In the genomic region with DNA sequence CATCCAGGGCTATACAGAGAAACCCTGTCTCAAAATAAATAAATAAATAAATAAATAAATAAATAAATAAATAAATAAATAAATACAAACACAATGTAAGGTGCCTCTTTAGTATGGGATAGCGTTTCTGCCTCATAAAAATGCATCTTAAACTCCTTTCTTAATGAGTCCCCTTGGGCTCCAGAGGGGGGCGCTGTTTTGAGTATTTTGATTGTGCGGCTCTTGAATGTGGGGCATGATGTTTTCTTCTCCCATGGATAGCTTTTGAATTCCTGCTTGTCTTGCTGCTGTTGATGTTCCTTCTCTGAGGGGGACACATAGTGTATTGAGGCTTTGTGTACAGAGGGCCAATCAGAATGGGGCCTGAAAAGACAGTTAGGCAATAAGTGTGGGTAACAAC, we compare ENCODE assay signal across 17 mouse cellular contexts. TPM values are rescaled to one million over a fixed set of nuclear protein-coding genes. Genes with fewer than 3 reads are reported as not detected.
DNase-seq lines count a peak whose midpoint lies in the region; ATAC-seq and TF ChIP-seq lines count a peak whose summit lies in the region.
"Had no signal": no experiment of that assay in that cellular context is flagged by ENCODE, and none has a peak within 500 bp of the region (broad histone marks: within the 10 kb centered on the region; RNA-seq: fewer than 3 reads in every experiment).

No protein-coding gene starts in this region.

- no peak overlapping the region for H3K9ac ChIP-seq in lung, postnatal 0 days (replicated peaks; ENCODE audit: low read depth)
- H3K9ac ChIP-seq: kidney, embryonic 15.5 days; neural tube, embryonic 12.5 days had no signal

- no peaks in the 10 kb centered on the region for H3K36me3 ChIP-seq in lung, postnatal 0 days (ENCODE audit: insufficient read depth, low read length)
- H3K36me3 ChIP-seq in limb, embryonic 10.5 days: no peaks in the 10 kb centered on the region
- H3K36me3 ChIP-seq: kidney, embryonic 15.5 days; neural tube, embryonic 12.5 days had no signal

- WGBS in lung, postnatal 0 days: 80% methylated on average over 3 of the region's 3 CpGs
- 83% methylated on average over 3 of the region's 3 CpGs for WGBS in limb, embryonic 10.5 days

- no peak overlapping the region for H3K4me3 ChIP-seq in gastrocnemius, adult 2 months
- no peak overlapping the region for H3K4me3 ChIP-seq in lung, postnatal 0 days (ENCODE audit: low read depth, low read length)
- H3K4me3 ChIP-seq in limb, embryonic 10.5 days: no peak overlapping the region
- H3K4me3 ChIP-seq: kidney, embryonic 15.5 days; megakaryocyte, embryonic 14.5 days; neural tube, embryonic 12.5 days had no signal

- H3K4me2 ChIP-seq in lung, postnatal 0 days (replicated peaks; ENCODE audit: low read depth, low read length): no peak overlapping the region
- H3K4me2 ChIP-seq: kidney, embryonic 15.5 days; neural tube, embryonic 12.5 days had no signal

- no peaks in the 10 kb centered on the region for H3K9me3 ChIP-seq in lung, postnatal 0 days (ENCODE audit: low read length)
- H3K9me3 ChIP-seq in limb, embryonic 10.5 days (replicated peaks): no peaks in the 10 kb centered on the region
- H3K9me3 ChIP-seq: kidney, embryonic 15.5 days; megakaryocyte, embryonic 14.5 days; neural tube, embryonic 12.5 days had no signal

- ATAC-seq in lung, postnatal 0 days: no peak
- ATAC-seq in megakaryocyte, adult 5-6 weeks (ENCODE audit: poor library complexity, severe bottlenecking): no peak

- intact Hi-C loops in gastrocnemius, adult 2 months (cut with DNase I): loop anchor here (5.0 kb wide), 1 partner anchor 220 kb away; the partner anchor contains the start of gene Ahcyl1

- TF ChIP-seq CTCF in gastrocnemius, adult 2 months (IDR thresholded peaks at IDR 0.05): peak; percentile 53
- TF ChIP-seq CTCF in lung, postnatal 0 days (IDR thresholded peaks at IDR 0.05): peak; percentile 50

- no peak for DNase-seq in gastrocnemius, adult 2 months
- no peak for DNase-seq in gastrocnemius, postnatal 25 days
- DNase-seq in lung, postnatal 0 days (ENCODE audit: low spot score): peak; percentile 17
- no peak for DNase-seq in lung, postnatal 25 days (ENCODE audit: low spot score)
- DNase-seq in MEL-GATA-1-ER (ENCODE audit: extremely low read depth, low read depth): peak; percentile 26
- DNase-seq in retina, embryonic 14.5 days (ENCODE audit: low spot score): peak; percentile 34
- DNase-seq in limb, embryonic 10.5 days (ENCODE audit: low spot score): no peak
- DNase-seq: adrenal gland, adult 2 months; heart, adult 18-20 months; thymus, adult 18-20 months had no signal

- H3K4me1 ChIP-seq in lung, postnatal 0 days (ENCODE audit: insufficient read depth, low read depth, low read length): no peaks in the 10 kb centered on the region
- no peaks in the 10 kb centered on the region for H3K4me1 ChIP-seq in limb, embryonic 10.5 days
- H3K4me1 ChIP-seq: kidney, embryonic 15.5 days; megakaryocyte, embryonic 14.5 days; neural tube, embryonic 12.5 days had no signal

- H3K27ac ChIP-seq in gastrocnemius, adult 2 months: no peak overlapping the region
- H3K27ac ChIP-seq in lung, postnatal 0 days (ENCODE audit: low read length): no peak overlapping the region
- no peak overlapping the region for H3K27ac ChIP-seq in limb, embryonic 10.5 days
- H3K27ac ChIP-seq: kidney, embryonic 15.5 days; neural tube, embryonic 12.5 days had no signal

- TF ChIP-seq EP300 in lung, postnatal 0 days (IDR thresholded peaks at IDR 0.05): no peak

- H3K27me3 ChIP-seq in lung, postnatal 0 days (replicated peaks; ENCODE audit: insufficient read depth, low read length): no peaks in the 10 kb centered on the region
- H3K27me3 ChIP-seq in limb, embryonic 10.5 days (ENCODE audit: low read depth, poor library complexity, severe bottlenecking): no peaks in the 10 kb centered on the region
- H3K27me3 ChIP-seq: kidney, embryonic 15.5 days; neural tube, embryonic 12.5 days had no signal

RNA-seq across cellular contexts. Expression of gene Gstm7, which starts 14.5 kb away (rescaled TPM):
- total RNA-seq in gastrocnemius, adult 2 months (2021): 10 to 100 TPM in 1 of 2 experiments, 1 to 10 TPM in 1; 9.5 to 25.7 TPM
- total RNA-seq in gastrocnemius, postnatal 25 days (2021): 10 to 100 TPM; 14.2 to 15.0 TPM
- polyA plus RNA-seq in lung, postnatal 0 days (2015; fragmentation: Nextera tagmentation; extraction: Ambion mirVana): 5.6 and 6.5 TPM in 2 replicates
- 1.5 and 1.9 TPM in 2 replicates for total RNA-seq in megakaryocyte, adult 5-6 weeks (2015)
- 0.44 and 0.45 TPM in 2 replicates for total RNA-seq in megakaryocyte, adult 5-6 weeks (2017)
- polyA plus RNA-seq in limb, embryonic 10.5 days (2016; fragmentation: Nextera tagmentation; extraction: Ambion mirVana): 12.2 and 26.0 TPM in 2 replicates

RNA-seq across cellular contexts. Expression of gene Gstm5, which starts 21.5 kb away (rescaled TPM):
- total RNA-seq in gastrocnemius, adult 2 months (2021): 10 to 100 TPM; 74.7 to 87.2 TPM
- 10 to 100 TPM; 72.6 to 73.7 TPM for total RNA-seq in gastrocnemius, postnatal 25 days (2021)
- polyA plus RNA-seq in lung, postnatal 0 days (2015; fragmentation: Nextera tagmentation; extraction: Ambion mirVana): 47.2 and 50.4 TPM in 2 replicates
- total RNA-seq in megakaryocyte, adult 5-6 weeks (2015): 4.7 and 15.4 TPM in 2 replicates
- total RNA-seq in megakaryocyte, adult 5-6 weeks (2017): 2.5 and 3.5 TPM in 2 replicates
- 198 and 203 TPM in 2 replicates for polyA plus RNA-seq in limb, embryonic 10.5 days (2016; fragmentation: Nextera tagmentation; extraction: Ambion mirVana)

RNA-seq across cellular contexts. Expression of gene Gstm6, which starts 26.5 kb away (rescaled TPM):
- total RNA-seq in gastrocnemius, adult 2 months (2021): under 1 TPM in 1 of 2 experiments, not detected in 1; 0.36 TPM
- under 1 TPM; 0.38 to 1.00 TPM for total RNA-seq in gastrocnemius, postnatal 25 days (2021)
- polyA plus RNA-seq in lung, postnatal 0 days (2015; fragmentation: Nextera tagmentation; extraction: Ambion mirVana): 3.6 and 4.1 TPM in 2 replicates
- total RNA-seq in megakaryocyte, adult 5-6 weeks (2015): not detected in 2 replicates
- total RNA-seq in megakaryocyte, adult 5-6 weeks (2017): not detected in 2 replicates
- 1.8 and 3.6 TPM in 2 replicates for polyA plus RNA-seq in limb, embryonic 10.5 days (2016; fragmentation: Nextera tagmentation; extraction: Ambion mirVana)
- total RNA-seq: hematopoietic stem cell, adult 5-6 weeks had no signal

RNA-seq across cellular contexts. Expression of gene Eps8l3, which starts 40.1 kb away (rescaled TPM):
- total RNA-seq in gastrocnemius, adult 2 months (2021): not detected
- not detected for total RNA-seq in gastrocnemius, postnatal 25 days (2021)
- not detected in 2 replicates for polyA plus RNA-seq in lung, postnatal 0 days (2015; fragmentation: Nextera tagmentation; extraction: Ambion mirVana)
- total RNA-seq in megakaryocyte, adult 5-6 weeks (2015): not detected in 2 replicates
- total RNA-seq in megakaryocyte, adult 5-6 weeks (2017): not detected in 2 replicates
- not detected in 2 replicates for polyA plus RNA-seq in limb, embryonic 10.5 days (2016; fragmentation: Nextera tagmentation; extraction: Ambion mirVana)
- total RNA-seq: adrenal gland, adult 2 months; heart, adult 18-20 months; hematopoietic stem cell, adult 5-6 weeks; layer of hippocampus, postnatal 14 days had no signal
- polyA plus RNA-seq: adrenal gland, adult 2 months; kidney, embryonic 15.5 days; neural tube, embryonic 12.5 days had no signal

RNA-seq across cellular contexts. Expression of gene Gstm3, which starts 52.0 kb away (rescaled TPM):
- total RNA-seq in gastrocnemius, adult 2 months (2021): not detected
- not detected for total RNA-seq in gastrocnemius, postnatal 25 days (2021)
- 0.27 and 0.40 TPM in 2 replicates for polyA plus RNA-seq in lung, postnatal 0 days (2015; fragmentation: Nextera tagmentation; extraction: Ambion mirVana)
- total RNA-seq in megakaryocyte, adult 5-6 weeks (2015): not detected in 2 replicates
- total RNA-seq in megakaryocyte, adult 5-6 weeks (2017): not detected in 2 replicates
- polyA plus RNA-seq in limb, embryonic 10.5 days (2016; fragmentation: Nextera tagmentation; extraction: Ambion mirVana): not detected in 2 replicates
- total RNA-seq: adrenal gland, adult 2 months; heart, adult 18-20 months; hematopoietic stem cell, adult 5-6 weeks; layer of hippocampus, postnatal 14 days had no signal
- polyA plus RNA-seq: limb, embryonic 14.5 days; neural tube, embryonic 12.5 days had no signal

Comparison
In these comparisons a context has a peak if more than half of its experiments do, and no peak if none do; other contexts are left out.
1. DNase-seq: peak in lung, postnatal 0 days (single experiment), MEL-GATA-1-ER (single experiment) and retina, embryonic 14.5 days (single experiment); none in gastrocnemius, adult 2 months (single experiment), gastrocnemius, postnatal 25 days (single experiment), lung, postnatal 25 days (single experiment) and limb, embryonic 10.5 days (single experiment).
2. RNA of gene Gstm5, which starts 21.5 kb away (total RNA-seq): 74.7 to 87.2 TPM in gastrocnemius, adult 2 months and 72.6 to 73.7 TPM in gastrocnemius, postnatal 25 days; 2.5 to 15.4 TPM in megakaryocyte, adult 5-6 weeks; every median in the first group is over 4 times any median in the second.